Mouse (Mus musculus) neural tube, embryonic 11.5 days (tissue): Measurements from ENCODE around the gene Aqp1. TPM values are rescaled to one million over a fixed set of nuclear protein-coding genes. Genes with fewer than 3 reads are reported as not detected.

Experiments
- ATAC-seq: fragments of 200-750 bp; cut with Nextera tagmentation; 2 replicates; pipeline ENCODE4 v1.8.0; 2017; ENCODE audit warnings: moderate number of reproducible peaks, mild to moderate bottlenecking, moderate TSS enrichment, moderate library complexity; ENCODE audit not compliant: insufficient read depth, low FRiP score, low TSS enrichment
- DNase-seq: peaks from one replicate; pipeline ENCODE4 v3.0.0-alpha.2; 2015; ENCODE audit warnings: low spot score
- H3K27ac ChIP-seq: fragments of 300-500 bp; sonication (generic); 2 replicates; pipeline ENCODE4 v1.5.1; 2014; ENCODE audit warnings: low read depth, mild to moderate bottlenecking, low read length
- H3K27me3 ChIP-seq: fragments of 300-500 bp; sonication (generic); 2 replicates; pipeline ENCODE4 v1.6.1; 2014; ENCODE audit warnings: mild to moderate bottlenecking, low read length, mixed read lengths; ENCODE audit not compliant: control insufficient read depth, insufficient read depth
- H3K36me3 ChIP-seq: fragments of 300-500 bp; sonication (generic); 2 replicates; pipeline ENCODE4 v1.6.1; 2014; ENCODE audit warnings: mild to moderate bottlenecking, low read length, moderate library complexity, mixed read lengths; ENCODE audit not compliant: control insufficient read depth, insufficient read depth
- H3K4me1 ChIP-seq: fragments of 300-500 bp; sonication (generic); 2 replicates; pipeline ENCODE4 v1.6.1; 2014; ENCODE audit warnings: low read length, mixed read lengths; ENCODE audit not compliant: control insufficient read depth, insufficient read depth
- H3K4me2 ChIP-seq: fragments of 300-500 bp; sonication (generic); 2 replicates; pipeline ENCODE4 v1.6.1; 2014; ENCODE audit warnings: low read depth, mild to moderate bottlenecking, moderate library complexity
- H3K4me3 ChIP-seq: fragments of 300-500 bp; sonication (generic); 2 replicates; pipeline ENCODE4 v1.5.1; 2014; ENCODE audit warnings: low read depth, low read length
- H3K9ac ChIP-seq: fragments of 300-500 bp; sonication (generic); 2 replicates; pipeline ENCODE4 v1.6.1; 2014; ENCODE audit warnings: mild to moderate bottlenecking, low read length
- H3K9me3 ChIP-seq: fragments of 300-500 bp; sonication (generic); 2 replicates; pipeline ENCODE4 v1.6.1; 2016; ENCODE audit warnings: low read length; ENCODE audit not compliant: control insufficient read depth
- WGBS: fragments of 180-500 bp; shearing (Covaris S2); extraction: QIAGEN DNeasy Blood & Tissue Kit; methylation state at CpG from one replicate; pipeline ENCODE4 v1.1.7; 2014; 5-methylcytosine and 5-hydroxymethylcytosine counted together
- polyA plus RNA-seq: library from polyadenylated mRNA; unstranded; fragments of >200 nt; fragmentation: Nextera tagmentation; extraction: Ambion mirVana; gene quantifications from 2 replicates; pipeline ENCODE4 v1.2.1, GENCODE M21; 2014

The Aqp1 gene
- 0.08 TPM in 1 of 2 replicates, not detected in the other for polyA plus RNA-seq

GRCm38 (mm10) chr6:55335989-55336514 lies at the start of gene Aqp1:
Aqp1 (plus strand) TSS chr6:55336432.
- H3K27ac ChIP-seq: no peak within 1 kb of the TSS
- no peaks in the 10 kb centered on the region for H3K9me3 ChIP-seq
- H3K36me3 ChIP-seq: no peaks in the 10 kb centered on the region
- no peak for ATAC-seq
- no peak within 1 kb of the TSS for H3K4me3 ChIP-seq
- no peaks in the 10 kb centered on the region for H3K27me3 ChIP-seq
- H3K4me1 ChIP-seq: peaks cover 3% of the 10 kb centered on the region; the same call in 1 of the 2 replicates
- H3K4me2 ChIP-seq: no peak within 1 kb of the TSS
- no peak for DNase-seq
- WGBS: 39% methylated on average over 12 of the region's 12 CpGs
- H3K9ac ChIP-seq: no peak within 1 kb of the TSS; the same call in 1 of the 2 replicates

DNA sequence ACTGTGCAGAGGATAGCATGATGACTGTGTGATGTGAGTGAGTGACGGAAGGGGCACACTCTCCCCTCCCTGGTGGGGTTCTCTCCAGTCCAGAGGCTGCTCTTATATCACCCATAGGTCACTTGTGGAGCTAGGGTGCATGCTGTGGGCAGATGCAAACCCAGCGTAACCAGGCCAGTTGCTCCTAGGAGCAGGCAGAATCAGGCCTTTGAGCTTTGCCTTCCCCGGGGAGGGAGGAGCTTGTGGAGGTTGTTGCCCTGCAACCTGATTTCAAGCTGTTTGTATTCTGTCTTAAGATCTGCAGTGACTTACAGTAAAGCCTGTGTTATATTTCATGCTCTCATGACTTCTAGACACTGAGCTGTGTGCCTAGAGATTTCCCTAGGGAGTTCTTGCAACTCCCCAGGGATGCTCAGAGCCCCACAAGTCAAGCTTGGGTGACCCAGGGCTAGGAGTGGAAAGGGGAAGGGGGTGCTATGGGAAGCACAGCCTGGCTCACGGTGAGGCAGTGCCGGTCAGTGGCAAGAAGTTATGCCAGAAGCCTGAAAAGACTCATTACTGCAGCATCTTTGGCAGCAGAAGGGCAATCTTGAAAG lies 48.1 kb upstream of the Aqp1 start:
- H3K4me3 ChIP-seq: no peak overlapping the region
- no peaks in the 10 kb centered on the region for H3K36me3 ChIP-seq
- no peak for ATAC-seq
- H3K9me3 ChIP-seq: no peaks in the 10 kb centered on the region
- H3K9ac ChIP-seq: no peak overlapping the region
- no peak overlapping the region for H3K27ac ChIP-seq
- WGBS: 86% methylated on average over 5 of the region's 5 CpGs
- DNase-seq: no peak
- no peak overlapping the region for H3K4me2 ChIP-seq
- H3K27me3 ChIP-seq: no peaks in the 10 kb centered on the region
- H3K4me1 ChIP-seq: no peaks in the 10 kb centered on the region

- Histone ChIP-seq H3K27ac (no peak overlapping the region), H3K4me2 (no peak overlapping the region), H3K9ac (no peak overlapping the region), H3K36me3 (no peaks in the 10 kb centered on the region), H3K9me3 (no peaks in the 10 kb centered on the region), H3K27me3 (no peaks in the 10 kb centered on the region), H3K4me1 (0 out of 2 replicates have a peak, but pooled peaks cover 3% of the 10 kb centered on the region), H3K4me3 (no peak overlapping the region)
- 36% methylated on average over 19 of the region's 19 CpGs for WGBS
- peak; percentile 35 for DNase-seq
- no peak for ATAC-seq
Measured at GRCm38 (mm10) chr6:55294549-55295131, 41.6 kb upstream of the Aqp1 start.

- Histone ChIP-seq H3K27me3 (no peaks in the 10 kb centered on the region), H3K27ac (no peak overlapping the region), H3K4me2 (no peak overlapping the region), H3K4me1 (0 out of 2 replicates have a peak, but pooled peaks cover 3% of the 10 kb centered on the region), H3K36me3 (no peaks in the 10 kb centered on the region), H3K9me3 (no peaks in the 10 kb centered on the region), H3K9ac (no peak overlapping the region), H3K4me3 (no peak overlapping the region)
- no peak for DNase-seq
- 88% methylated on average over 1 of the region's 1 CpGs for WGBS
- ATAC-seq: no peak
Measured at GRCm38 (mm10) chr6:55295325-55295724, 40.9 kb upstream of the Aqp1 start.

DNA sequence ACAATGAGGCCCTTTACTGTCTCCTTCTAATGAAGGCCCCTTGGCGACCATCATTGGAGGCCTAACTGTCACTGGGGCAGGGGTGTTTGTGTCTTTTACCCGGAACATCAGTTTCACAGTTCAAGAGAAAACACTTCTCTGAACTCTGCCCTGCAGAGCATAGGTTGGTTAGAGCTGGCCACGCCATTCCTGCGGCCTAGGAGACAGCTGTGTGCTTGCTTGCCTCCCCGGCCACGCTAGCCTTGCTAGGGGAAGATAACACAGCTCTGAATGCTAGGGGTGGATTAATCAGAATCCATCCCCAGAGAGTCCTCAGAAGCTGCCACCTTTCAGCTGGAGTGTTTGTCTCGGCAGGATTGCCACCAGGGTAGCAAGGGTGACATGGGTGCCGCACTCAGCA lies 36.8 kb upstream of the Aqp1 start:
- no peak overlapping the region for H3K9ac ChIP-seq
- no peak overlapping the region for H3K4me2 ChIP-seq
- ATAC-seq (no peak), DNase-seq (no peak)
- H3K9me3 ChIP-seq: no peaks in the 10 kb centered on the region
- H3K4me3 ChIP-seq: no peak overlapping the region
- 84% methylated on average over 8 of the region's 8 CpGs for WGBS
- H3K27ac ChIP-seq: no peak overlapping the region
- H3K36me3 ChIP-seq: no peaks in the 10 kb centered on the region
- no peaks in the 10 kb centered on the region for H3K27me3 ChIP-seq
- H3K4me1 ChIP-seq: no peaks in the 10 kb centered on the region

GRCm38 (mm10) chr6:55299917-55300316 lies 36.3 kb upstream of the Aqp1 start:
- Histone ChIP-seq H3K4me1 (no peaks in the 10 kb centered on the region), H3K9ac (no peak overlapping the region), H3K27ac (no peak overlapping the region), H3K9me3 (no peaks in the 10 kb centered on the region), H3K4me2 (no peak overlapping the region), H3K27me3 (no peaks in the 10 kb centered on the region), H3K4me3 (no peak overlapping the region), H3K36me3 (no peaks in the 10 kb centered on the region)
- DNase-seq: no peak
- no peak for ATAC-seq
- WGBS: 90% methylated on average over 2 of the region's 2 CpGs

DNA sequence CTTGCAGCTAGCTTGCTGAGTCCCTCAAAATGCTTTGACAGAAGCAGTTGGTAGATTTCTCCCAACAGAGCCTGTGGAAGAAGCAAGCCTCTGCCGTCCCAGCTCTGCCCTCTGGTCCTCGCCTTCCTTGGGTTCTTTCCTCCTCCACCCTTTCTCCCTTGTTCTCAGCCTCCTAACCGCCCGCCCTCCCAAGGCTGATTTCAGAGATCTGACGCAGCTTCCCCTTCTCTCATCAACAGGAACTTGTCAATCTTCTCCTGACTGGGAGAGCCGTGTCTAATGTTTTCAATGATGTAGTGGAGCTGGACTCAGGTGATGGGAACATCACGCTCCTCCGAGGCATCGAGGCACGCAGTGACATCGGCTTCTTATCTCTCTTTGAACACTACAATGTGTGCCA lies 35.5 kb upstream of the Aqp1 start:
- no peaks in the 10 kb centered on the region for H3K36me3 ChIP-seq
- 89% methylated on average over 11 of the region's 11 CpGs for WGBS

GRCm38 (mm10) chr6:55310179-55310578 lies 26.1 kb upstream of the Aqp1 start:
- no peak for DNase-seq
- Histone ChIP-seq H3K36me3 (no peaks in the 10 kb centered on the region), H3K27ac (no peak overlapping the region), H3K4me1 (no peaks in the 10 kb centered on the region), H3K4me2 (no peak overlapping the region), H3K9ac (no peak overlapping the region), H3K9me3 (no peaks in the 10 kb centered on the region), H3K27me3 (no peaks in the 10 kb centered on the region), H3K4me3 (no peak overlapping the region)
- ATAC-seq: no peak
- 69% methylated on average over 2 of the region's 2 CpGs for WGBS

More for the DNA sequence above, 35.5 kb upstream of the Aqp1 start:
- DNase-seq (no peak), ATAC-seq (no peak)
- Histone ChIP-seq H3K27me3 (no peaks in the 10 kb centered on the region), H3K9ac (no peak overlapping the region), H3K4me1 (no peaks in the 10 kb centered on the region), H3K27ac (no peak overlapping the region), H3K4me2 (no peak overlapping the region), H3K9me3 (no peaks in the 10 kb centered on the region), H3K4me3 (no peak overlapping the region)

- Histone ChIP-seq H3K27ac (no peak overlapping the region), H3K9ac (no peak overlapping the region)
- ATAC-seq: no peak
Measured at GRCm38 (mm10) chr6:55311962-55312361, 24.3 kb upstream of the Aqp1 start.

More at GRCm38 (mm10) chr6:55311962-55312361, 24.3 kb upstream of the Aqp1 start:
- H3K27me3 ChIP-seq: no peaks in the 10 kb centered on the region
- DNase-seq: no peak
- WGBS: 52% methylated on average over 5 of the region's 5 CpGs
- no peaks in the 10 kb centered on the region for H3K36me3 ChIP-seq
- H3K4me1 ChIP-seq: no peaks in the 10 kb centered on the region
- H3K4me3 ChIP-seq: no peak overlapping the region
- no peak overlapping the region for H3K4me2 ChIP-seq
- H3K9me3 ChIP-seq: no peaks in the 10 kb centered on the region
